Mouse (Mus musculus) megakaryocyte, adult 5-6 weeks (primary cell): Measurements from ENCODE around the gene Nudt3. TPM values are rescaled to one million over a fixed set of nuclear protein-coding genes. Genes with fewer than 3 reads are reported as not detected.

Experiments
- ATAC-seq: 2 replicates; pipeline ENCODE4 v1.8.0; 2016; ENCODE audit warnings: mild to moderate bottlenecking, inconsistent platforms; ENCODE audit not compliant: poor library complexity, severe bottlenecking
- total RNA-seq, 2 experiments: library from RNA; stranded (forward) in 1 of 2; stranded (reverse) in 1 of 2; fragments of 153-499, 151-499 nt in 1 of 2; fragments of 221-1000, 200-1000 nt in 1 of 2; gene quantifications; 2 replicates each; pipeline versions ENCODE4 v1.2.3 to v1.2.4; 2015 to 2017

Nudt3 gene
- total RNA-seq, 2 experiments from 2014 or later: 32.9 to 91.6 TPM

- no peak for ATAC-seq
Measured at GRCm38 (mm10) chr17:27603522-27604234, 19.6 kb downstream of the Nudt3 start.

- ATAC-seq: no peak
Measured at GRCm38 (mm10) chr17:27603036-27603435, 20.3 kb downstream of the Nudt3 start.

GRCm38 (mm10) chr17:27600869-27601268 lies 22.4 kb downstream of the Nudt3 start:
- ATAC-seq: no peak

- ATAC-seq: no peak
Measured at GRCm38 (mm10) chr17:27600286-27600685, 23.0 kb downstream of the Nudt3 start.

GRCm38 (mm10) chr17:27596376-27597190 lies 26.7 kb downstream of the Nudt3 start:
- ATAC-seq: no peak

- no peak for ATAC-seq
Measured at GRCm38 (mm10) chr17:27595659-27596375, 27.5 kb downstream of the Nudt3 start.

GRCm38 (mm10) chr17:27592565-27592910 lies 30.8 kb downstream of the Nudt3 start:
- 0 out of 2 replicates have a peak, but pooled peaks have one; percentile 57 for ATAC-seq

- ATAC-seq: peak; percentile 82
Measured at GRCm38 (mm10) chr17:27591826-27592564, 31.3 kb downstream of the Nudt3 start.

- peak; percentile 54 for ATAC-seq
Measured at GRCm38 (mm10) chr17:27588231-27588630, 35.1 kb downstream of the Nudt3 start.

GRCm38 (mm10) chr17:27587252-27587651 lies 36.0 kb downstream of the Nudt3 start:
- no peak for ATAC-seq

GRCm38 (mm10) chr17:27586661-27587060 lies 36.6 kb downstream of the Nudt3 start:
- ATAC-seq: no peak

GRCm38 (mm10) chr17:27583185-27583894 lies 40.0 kb downstream of the Nudt3 start:
- ATAC-seq: peak; percentile 64

- ATAC-seq: no peak
Measured at GRCm38 (mm10) chr17:27580392-27581068, 42.8 kb downstream of the Nudt3 start.

- no peak for ATAC-seq
Measured at GRCm38 (mm10) chr17:27579816-27580215, 43.5 kb downstream of the Nudt3 start.

- no peak for ATAC-seq
Measured at GRCm38 (mm10) chr17:27578487-27578886, 44.8 kb downstream of the Nudt3 start.

- no peak for ATAC-seq
Measured at GRCm38 (mm10) chr17:27577468-27577867, 45.8 kb downstream of the Nudt3 start.

- ATAC-seq: peak; percentile 62
Measured at GRCm38 (mm10) chr17:27576056-27576455, 47.2 kb downstream of the Nudt3 start.

- ATAC-seq: no peak
Measured at GRCm38 (mm10) chr17:27575116-27575776, 48.0 kb downstream of the Nudt3 start.
